Mouse (Mus musculus): ENCODE data around the gene Rbm47. TPM values are rescaled to one million over a fixed set of nuclear protein-coding genes. Genes with fewer than 3 reads are reported as not detected.
A peak's percentile ranks its signal among the peaks of the same experiment; 100 is the strongest.

Gene Rbm47
- polyA plus RNA-seq, 1 experiment from 2014 or later = 1.1 TPM

DNA sequence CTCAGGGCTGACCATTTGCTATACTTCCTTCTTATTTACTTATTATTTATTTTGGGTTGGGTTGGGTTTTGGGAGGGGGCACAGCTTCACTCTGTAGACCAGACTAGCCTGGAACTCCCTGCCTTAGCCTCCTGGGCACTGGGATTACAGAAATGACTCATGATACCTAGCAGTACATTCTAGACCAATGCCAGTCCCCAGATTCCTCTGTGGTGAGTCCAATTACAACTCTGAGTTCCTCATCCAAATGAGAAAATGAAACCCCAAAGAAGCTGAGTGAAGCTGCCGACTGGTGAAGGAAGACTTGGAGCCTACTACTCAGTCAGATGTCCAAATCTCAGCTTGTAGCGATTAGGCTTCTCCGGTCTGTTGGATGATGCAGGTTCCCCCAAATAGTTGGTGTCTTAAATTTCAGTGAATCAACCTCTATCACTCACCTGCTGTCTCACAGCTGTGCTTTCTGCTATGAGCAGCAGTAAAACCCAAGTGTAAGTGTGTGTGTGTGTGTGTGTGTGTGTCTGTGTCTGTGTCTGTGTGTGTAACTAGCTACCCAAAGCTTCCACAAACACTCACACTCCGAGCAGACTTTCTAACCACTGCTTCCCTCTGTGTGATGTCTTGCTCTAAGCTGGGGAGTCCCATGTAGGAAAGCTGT, 84.5 kb downstream of the Rbm47 start:
- WGBS = 90% methylated on average over 4 of the region's 4 CpGs
- no peak overlapping the region for H3K27ac ChIP-seq
- H3K27me3 ChIP-seq (ENCODE audit: low read depth, poor library complexity, severe bottlenecking) = no peaks in the 10 kb centered on the region
- peaks cover 4% of the 10 kb centered on the region; the same call in 1 of the 2 replicates for H3K4me1 ChIP-seq
- H3K36me3 ChIP-seq = no peaks in the 10 kb centered on the region
- no peaks in the 10 kb centered on the region for H3K9me3 ChIP-seq (replicated peaks)
- no peak overlapping the region for H3K4me3 ChIP-seq
- no peak for DNase-seq (ENCODE audit: low spot score)

GRCm38 (mm10) chr5:66086952-66087351, 86.0 kb downstream of the Rbm47 start:
- no peaks in the 10 kb centered on the region for H3K36me3 ChIP-seq
- no peaks in the 10 kb centered on the region for H3K27me3 ChIP-seq (ENCODE audit: low read depth, poor library complexity, severe bottlenecking)
- no peak for DNase-seq (ENCODE audit: low spot score)
- H3K4me1 ChIP-seq = peaks cover 9% of the 10 kb centered on the region; the same call in 1 of the 2 replicates
- no peak overlapping the region for H3K27ac ChIP-seq
- no peaks in the 10 kb centered on the region for H3K9me3 ChIP-seq (replicated peaks)
- WGBS = 93% methylated on average over 9 of the region's 9 CpGs
- H3K4me3 ChIP-seq = no peak overlapping the region

DNA sequence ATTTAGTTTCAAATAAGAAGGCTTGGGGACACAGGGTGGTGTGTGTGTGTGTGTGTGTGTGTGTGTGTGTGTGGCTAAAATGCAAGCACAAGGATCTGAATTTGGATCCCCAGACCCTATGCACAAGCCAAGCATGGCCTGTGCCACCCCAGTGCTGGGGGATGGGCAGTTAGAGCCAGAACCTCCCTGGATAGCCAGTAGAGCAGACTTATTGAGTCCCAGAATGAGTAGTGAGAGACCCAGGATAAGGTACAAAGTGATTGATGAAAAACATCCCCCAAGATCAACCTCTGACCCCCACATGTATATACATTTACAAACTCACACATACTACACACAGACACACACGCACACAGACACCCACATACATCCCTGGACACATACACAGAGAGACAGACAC, 86.6 kb downstream of the Rbm47 start:
- H3K4me3 ChIP-seq = no peak overlapping the region
- H3K4me1 ChIP-seq = peaks cover 13% of the 10 kb centered on the region; the same call in 1 of the 2 replicates
- H3K36me3 ChIP-seq = no peaks in the 10 kb centered on the region
- no peak for DNase-seq (ENCODE audit: low spot score)
- H3K27me3 ChIP-seq (ENCODE audit: low read depth, poor library complexity, severe bottlenecking) = no peaks in the 10 kb centered on the region
- H3K9me3 ChIP-seq (replicated peaks) = no peaks in the 10 kb centered on the region
- WGBS = 93% methylated on average over 1 of the region's 1 CpGs
- H3K27ac ChIP-seq = no peak overlapping the region

DNA sequence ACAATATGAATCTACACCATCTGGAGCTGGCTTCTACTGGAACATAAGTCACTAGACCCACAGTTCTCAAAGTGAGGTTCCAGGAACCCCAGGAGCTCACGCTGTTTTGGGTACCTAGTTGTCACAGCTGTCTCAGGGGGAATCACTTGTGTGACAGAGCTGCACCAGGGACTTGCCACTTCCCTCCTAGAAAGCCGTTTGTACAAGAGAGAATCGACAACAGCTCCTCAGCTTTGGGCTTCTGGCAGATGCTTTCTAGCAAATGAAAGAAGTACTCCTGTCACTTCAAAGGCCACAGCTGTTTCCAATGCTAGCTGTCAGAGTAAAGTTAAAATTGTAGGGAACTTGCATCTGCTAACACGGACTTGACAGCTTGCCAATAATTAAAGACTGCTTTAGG, 87.4 kb downstream of the Rbm47 start:
- no peak overlapping the region for H3K4me3 ChIP-seq
- no peaks in the 10 kb centered on the region for H3K27me3 ChIP-seq (ENCODE audit: low read depth, poor library complexity, severe bottlenecking)
- H3K9me3 ChIP-seq (replicated peaks) = no peaks in the 10 kb centered on the region
- H3K36me3 ChIP-seq = no peaks in the 10 kb centered on the region
- WGBS = 27% methylated on average over 4 of the region's 4 CpGs
- peaks cover 13% of the 10 kb centered on the region; the same call in 1 of the 2 replicates for H3K4me1 ChIP-seq
- no peak for DNase-seq (ENCODE audit: low spot score)
- H3K27ac ChIP-seq = no peak overlapping the region

DNA sequence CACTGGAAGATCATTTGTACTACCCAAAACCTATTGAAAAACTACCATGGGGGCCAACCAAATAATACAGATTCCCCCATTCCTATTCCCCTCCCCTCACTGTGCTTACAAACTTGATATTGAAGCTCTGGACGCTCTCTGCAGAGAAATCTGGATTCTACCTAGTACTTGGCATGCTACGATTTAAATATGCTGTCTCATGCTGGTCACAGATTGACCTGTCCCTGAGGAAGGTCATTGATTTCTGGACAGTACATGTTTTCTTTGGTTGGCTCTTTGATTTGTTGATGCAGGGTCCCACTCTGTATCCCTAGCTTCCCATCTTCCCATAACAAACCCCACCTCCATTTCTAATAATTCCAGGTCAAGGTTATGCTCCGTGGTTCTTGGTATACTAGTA, 88.4 kb downstream of the Rbm47 start:
- Histone ChIP-seq H3K9me3 (replicated peaks) (no peaks in the 10 kb centered on the region), H3K4me1 (peaks cover 10% of the 10 kb centered on the region; the same call in 1 of the 2 replicates), H3K4me3 (no peak overlapping the region), H3K27me3 (ENCODE audit: low read depth, poor library complexity, severe bottlenecking) (no peaks in the 10 kb centered on the region), H3K27ac (no peak overlapping the region), H3K36me3 (no peaks in the 10 kb centered on the region)
- WGBS = 91% methylated on average over 3 of the region's 3 CpGs
- DNase-seq (ENCODE audit: low spot score) = no peak

DNA sequence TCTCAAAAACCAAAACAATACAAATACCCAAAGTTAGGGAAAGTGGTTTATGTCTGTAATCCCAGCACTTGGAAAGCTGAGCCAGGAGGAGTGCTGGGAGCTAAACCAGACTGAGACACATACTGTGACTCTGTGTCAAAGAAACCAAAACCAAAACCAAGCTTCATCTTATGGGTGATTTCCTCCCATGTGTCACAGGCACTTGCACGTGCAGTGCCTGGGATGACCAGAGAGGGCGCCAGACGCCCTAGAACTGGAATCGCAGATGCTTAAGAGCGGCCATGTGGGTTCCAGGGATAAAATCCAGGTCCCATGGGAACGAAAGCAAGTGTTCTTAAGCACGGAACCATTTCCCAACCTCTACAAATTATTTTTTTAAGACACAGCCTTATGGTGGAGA, 89.6 kb downstream of the Rbm47 start:
- Histone ChIP-seq H3K4me1 (peaks cover 9% of the 10 kb centered on the region; the same call in 1 of the 2 replicates), H3K4me3 (no peak overlapping the region), H3K36me3 (no peaks in the 10 kb centered on the region), H3K27ac (no peak overlapping the region), H3K9me3 (replicated peaks) (no peaks in the 10 kb centered on the region), H3K27me3 (ENCODE audit: low read depth, poor library complexity, severe bottlenecking) (no peaks in the 10 kb centered on the region)
- 38% methylated on average over 7 of the region's 7 CpGs for WGBS
- peak; percentile 54 for DNase-seq (ENCODE audit: low spot score)

DNA sequence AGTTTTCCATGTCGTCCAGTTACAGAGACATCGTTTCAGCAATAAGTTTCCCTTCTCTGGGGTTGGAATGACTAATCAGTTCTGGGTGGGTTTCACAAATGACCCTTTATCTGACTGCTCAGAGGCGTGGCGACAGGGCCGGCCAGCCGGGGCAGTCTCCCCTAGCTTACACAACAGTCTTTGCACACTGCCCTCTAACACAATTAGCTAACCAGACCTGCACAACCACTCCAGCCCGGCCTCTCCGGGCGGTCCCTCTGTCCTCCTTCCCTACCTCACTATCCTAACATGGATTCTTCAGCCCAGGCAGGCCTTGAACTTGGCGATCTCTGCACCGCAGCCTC, 90.7 kb downstream of the Rbm47 start:
- peaks cover 9% of the 10 kb centered on the region; the same call in 1 of the 2 replicates for H3K4me1 ChIP-seq
- no peaks in the 10 kb centered on the region for H3K9me3 ChIP-seq (replicated peaks)
- H3K36me3 ChIP-seq = no peaks in the 10 kb centered on the region
- no peak overlapping the region for H3K4me3 ChIP-seq
- no peak overlapping the region for H3K27ac ChIP-seq
- 77% methylated on average over 11 of the region's 11 CpGs for WGBS
- no peaks in the 10 kb centered on the region for H3K27me3 ChIP-seq (ENCODE audit: low read depth, poor library complexity, severe bottlenecking)
- DNase-seq (ENCODE audit: low spot score) = no peak

- Histone ChIP-seq H3K4me1 (peaks cover 9% of the 10 kb centered on the region; the same call in 1 of the 2 replicates), H3K4me3 (no peak overlapping the region), H3K27me3 (ENCODE audit: low read depth, poor library complexity, severe bottlenecking) (no peaks in the 10 kb centered on the region), H3K27ac (no peak overlapping the region), H3K9me3 (replicated peaks) (no peaks in the 10 kb centered on the region), H3K36me3 (no peaks in the 10 kb centered on the region)
- 69% methylated on average over 19 of the region's 19 CpGs for WGBS
- DNase-seq (ENCODE audit: low spot score) = no peak
These were observed 91.3 kb downstream of the Rbm47 start for GRCm38 (mm10) chr5:66081443-66082228.

GRCm38 (mm10) chr5:66080529-66081220, 92.2 kb downstream of the Rbm47 start:
- Histone ChIP-seq H3K27ac (no peak overlapping the region), H3K4me3 (no peak overlapping the region), H3K4me1 (peaks cover 9% of the 10 kb centered on the region; the same call in 1 of the 2 replicates), H3K36me3 (no peaks in the 10 kb centered on the region), H3K27me3 (ENCODE audit: low read depth, poor library complexity, severe bottlenecking) (no peaks in the 10 kb centered on the region), H3K9me3 (replicated peaks) (no peaks in the 10 kb centered on the region)
- 89% methylated on average over 17 of the region's 17 CpGs for WGBS
- DNase-seq (ENCODE audit: low spot score) = no peak

- no peaks in the 10 kb centered on the region for H3K36me3 ChIP-seq
- no peak overlapping the region for H3K4me3 ChIP-seq
- H3K27me3 ChIP-seq (ENCODE audit: low read depth, poor library complexity, severe bottlenecking) = no peaks in the 10 kb centered on the region
- H3K9me3 ChIP-seq (replicated peaks) = no peaks in the 10 kb centered on the region
- WGBS = 91% methylated on average over 9 of the region's 9 CpGs
- no peak for DNase-seq (ENCODE audit: low spot score)
- H3K27ac ChIP-seq = no peak overlapping the region
- H3K4me1 ChIP-seq = peaks cover 17% of the 10 kb centered on the region
These were observed 93.3 kb downstream of the Rbm47 start for GRCm38 (mm10) chr5:66079358-66080179.

GRCm38 (mm10) chr5:66078491-66079012, 94.4 kb downstream of the Rbm47 start:
- Histone ChIP-seq H3K36me3 (no peaks in the 10 kb centered on the region), H3K27me3 (ENCODE audit: low read depth, poor library complexity, severe bottlenecking) (no peaks in the 10 kb centered on the region), H3K4me1 (peaks cover 17% of the 10 kb centered on the region), H3K27ac (no peak overlapping the region), H3K4me3 (no peak overlapping the region), H3K9me3 (replicated peaks) (no peaks in the 10 kb centered on the region)
- 92% methylated on average over 7 of the region's 7 CpGs for WGBS
- no peak for DNase-seq (ENCODE audit: low spot score)

DNA sequence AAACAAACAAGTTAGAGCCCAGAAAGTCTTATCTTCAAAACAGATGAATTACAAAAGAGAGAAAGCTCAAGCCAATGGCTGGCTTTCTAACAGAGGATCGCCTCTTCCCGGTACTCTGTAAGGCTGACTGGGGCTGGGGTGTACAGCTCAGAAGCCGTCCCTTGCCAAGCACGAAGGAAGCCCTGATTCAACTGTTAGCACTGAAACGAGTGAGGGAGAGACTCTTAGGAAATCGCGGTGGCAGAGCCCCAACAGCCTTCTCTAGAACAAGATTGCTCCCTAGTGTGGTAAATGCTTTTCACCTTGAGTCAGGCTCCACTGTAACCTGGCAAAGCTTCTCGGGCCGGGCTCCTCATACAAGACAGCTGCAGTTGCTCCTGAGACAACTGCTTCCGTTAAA, 95.5 kb downstream of the Rbm47 start:
- DNase-seq (ENCODE audit: low spot score) = no peak
- Histone ChIP-seq H3K27ac (peak overlapping the region; percentile 25; the same call in 1 of the 2 replicates), H3K9me3 (replicated peaks) (no peaks in the 10 kb centered on the region), H3K4me1 (peaks cover 16% of the 10 kb centered on the region), H3K36me3 (no peaks in the 10 kb centered on the region), H3K4me3 (no peak overlapping the region), H3K27me3 (ENCODE audit: low read depth, poor library complexity, severe bottlenecking) (no peaks in the 10 kb centered on the region)
- WGBS = 47% methylated on average over 10 of the region's 10 CpGs

Measured in limb, embryonic 10.5 days (tissue).